Mouse (Mus musculus) MEL (cell line): ENCODE measurements around the gene Ypel3.

Experiments
- CHD2 ChIP-seq: IDR thresholded peaks from 2 replicates; pipeline ENCODE4 v1.6.1; 2011; ENCODE audit warnings: low read length, improper control_type of control experiment
- CTCF ChIP-seq, 3 experiments: IDR thresholded peaks in 2 of 3; conservative IDR thresholded peaks in 1 of 3; 2 replicates each; pipeline ENCODE4 v1.5.1; 2011 to 2012; ENCODE audit warnings: low read length in 3 of 3, low read depth in 2 of 3, mild to moderate bottlenecking in 2 of 3, improper control_type of control experiment in 1 of 3, inconsistent platforms in 1 of 3, mixed read lengths in 1 of 3, moderate library complexity in 1 of 3; ENCODE audit not compliant: control insufficient read depth in 1 of 3, insufficient read depth in 1 of 3, poor library complexity in 1 of 3, severe bottlenecking in 1 of 3
- EP300 ChIP-seq, 2 experiments: IDR thresholded peaks; 2 replicates each; pipeline ENCODE4 v1.6.1; 2011; ENCODE audit warnings: improper control_type of control experiment in 2 of 2, low read length in 2 of 2, low read depth in 1 of 2, mild to moderate bottlenecking in 1 of 2
- GABPA ChIP-seq: IDR thresholded peaks from 2 replicates; pipeline ENCODE4 v1.6.1; 2012; ENCODE audit warnings: low read depth, mild to moderate bottlenecking, inconsistent platforms, low read length, improper control_type of control experiment, moderate library complexity
- GATA1 ChIP-seq: IDR thresholded peaks from 2 replicates; pipeline ENCODE4 v1.6.1; 2011; ENCODE audit warnings: low read depth, low read length, improper control_type of control experiment
- KAT2A ChIP-seq: conservative IDR thresholded peaks from 2 replicates; pipeline ENCODE4 v1.6.1; 2012; ENCODE audit warnings: low read depth, low read length, improper control_type of control experiment, inconsistent platforms
- MEF2A ChIP-seq: IDR thresholded peaks from 2 replicates; pipeline ENCODE4 v1.6.1; 2014; ENCODE audit warnings: low read depth, mild to moderate bottlenecking, inconsistent platforms, low read length, improper control_type of control experiment; ENCODE audit not compliant: poor library complexity, insufficient replicate concordance, severe bottlenecking; ENCODE audit errors: extremely low read depth
- POLR2A ChIP-seq, 2 experiments: IDR thresholded peaks; 2 replicates each; pipeline ENCODE4 v1.6.1; 2011 to 2012; ENCODE audit warnings: low read length in 2 of 2, mild to moderate bottlenecking in 2 of 2, control low read depth in 1 of 2, improper control_type of control experiment in 1 of 2, low read depth in 1 of 2, moderate library complexity in 1 of 2; ENCODE audit not compliant: control insufficient read depth in 1 of 2, insufficient read depth in 1 of 2, poor library complexity in 1 of 2
- RCOR1 ChIP-seq: IDR thresholded peaks from 2 replicates; pipeline ENCODE4 v1.6.1; 2012; ENCODE audit warnings: low read depth, mild to moderate bottlenecking, inconsistent platforms, low read length, improper control_type of control experiment
- TAL1 ChIP-seq: IDR thresholded peaks from 2 replicates; pipeline ENCODE4 v1.6.1; 2012; ENCODE audit warnings: mild to moderate bottlenecking, inconsistent platforms, low read length, moderate library complexity, mixed read lengths
- TBP ChIP-seq: IDR thresholded peaks from 2 replicates; pipeline ENCODE4 v1.8.0; 2011; ENCODE audit warnings: low read depth, low read length, improper control_type of control experiment
- ZC3H11A ChIP-seq: IDR thresholded peaks from 2 replicates; pipeline ENCODE4 v1.6.1; 2012; ENCODE audit warnings: low read depth, mild to moderate bottlenecking, inconsistent platforms, low read length, improper control_type of control experiment

GRCm38 (mm10) chr7:126777476-126777875 lies 721 bp downstream of the Ypel3 start:
- TF ChIP-seq CTCF (IDR thresholded peaks at IDR 0.05 in 2 of 3, conservative IDR thresholded peaks at IDR 0.05 in 1 of 3; ENCODE audit: control insufficient read depth in 1 of 3, insufficient read depth in 1 of 3, low read depth in 2 of 3, low read length in 3 of 3, poor library complexity in 1 of 3, severe bottlenecking in 1 of 3) (no peak), ZC3H11A (no peak), RCOR1 (no peak), GABPA (no peak), EP300 (IDR thresholded peaks at IDR 0.05; ENCODE audit: low read depth in 1 of 2, low read length in 2 of 2) (no peak), TBP (no peak), KAT2A (no peak), GATA1 (no peak), CHD2 (no peak), MEF2A (no peak), POLR2A (IDR thresholded peaks at IDR 0.05; ENCODE audit: control insufficient read depth in 1 of 2, insufficient read depth in 1 of 2, low read depth in 1 of 2, low read length in 2 of 2, poor library complexity in 1 of 2) (no peak), TAL1 (no peak)
